Mouse (Mus musculus) inflammation-experienced regulatory T-cells, adult 6 months (primary cell): Measurements from ENCODE around the gene Ctsl. TPM values are rescaled to one million over a fixed set of nuclear protein-coding genes. Genes with fewer than 3 reads are reported as not detected.
A peak's percentile ranks its signal among the peaks of the same experiment; 100 is the strongest.

Experiments used
- ATAC-seq: one replicate; pipeline ENCODE4 v1.8.0; 2017
- polyA plus RNA-seq, 3 experiments: library from polyadenylated mRNA; unstranded; fragments of 100-300 nt; shearing (Covaris generic); gene quantifications; one replicate each; pipeline ENCODE4 v1.2.1; 2017

The Ctsl gene
- polyA plus RNA-seq = 10 to 100 TPM in 1 of 3 experiments, 1 to 10 TPM in 2; 2.3 to 10.7 (median 5.8) TPM

DNA sequence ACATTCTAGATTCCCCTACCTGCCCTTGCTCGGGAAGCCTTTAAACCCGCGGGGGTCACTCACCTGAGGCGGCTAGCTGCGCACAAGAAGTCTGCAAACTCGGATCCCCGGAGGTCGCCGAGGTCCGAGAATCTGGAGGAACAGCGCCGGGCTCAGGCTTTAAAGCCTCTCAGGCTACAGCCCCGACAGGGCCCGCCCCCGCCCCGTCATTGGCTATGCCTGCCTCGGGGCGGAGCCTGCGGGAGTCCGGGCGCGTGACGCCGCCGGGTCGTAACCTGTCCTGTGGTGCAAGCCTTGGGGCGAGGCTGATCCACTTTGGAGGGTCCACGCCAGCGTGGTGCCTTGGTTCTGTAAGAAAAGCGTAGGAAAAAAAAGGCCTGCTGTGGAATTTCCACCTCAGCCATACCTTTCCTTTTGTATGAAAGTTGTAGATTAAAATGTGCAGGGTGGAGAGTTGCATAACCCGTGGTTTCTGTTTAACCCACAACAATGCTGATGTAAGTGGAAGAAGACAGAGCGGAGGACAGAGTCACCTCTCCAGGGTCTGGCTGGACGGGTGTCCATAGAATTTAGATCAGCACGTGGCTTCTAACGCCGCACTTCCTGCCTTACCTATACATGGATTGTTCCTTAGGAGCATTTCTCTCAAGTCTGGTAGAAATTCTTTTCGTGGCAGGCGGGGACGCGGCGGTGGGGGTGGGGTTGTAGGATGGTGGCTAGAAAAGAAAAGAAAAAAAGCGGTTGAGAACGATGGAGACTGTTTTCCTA lies at the start of gene Ctsl:
Gene Ctsl (minus strand): TSS at position 718 of the 768 bp plus-strand sequence.
- ATAC-seq = peak; percentile 95

DNA sequence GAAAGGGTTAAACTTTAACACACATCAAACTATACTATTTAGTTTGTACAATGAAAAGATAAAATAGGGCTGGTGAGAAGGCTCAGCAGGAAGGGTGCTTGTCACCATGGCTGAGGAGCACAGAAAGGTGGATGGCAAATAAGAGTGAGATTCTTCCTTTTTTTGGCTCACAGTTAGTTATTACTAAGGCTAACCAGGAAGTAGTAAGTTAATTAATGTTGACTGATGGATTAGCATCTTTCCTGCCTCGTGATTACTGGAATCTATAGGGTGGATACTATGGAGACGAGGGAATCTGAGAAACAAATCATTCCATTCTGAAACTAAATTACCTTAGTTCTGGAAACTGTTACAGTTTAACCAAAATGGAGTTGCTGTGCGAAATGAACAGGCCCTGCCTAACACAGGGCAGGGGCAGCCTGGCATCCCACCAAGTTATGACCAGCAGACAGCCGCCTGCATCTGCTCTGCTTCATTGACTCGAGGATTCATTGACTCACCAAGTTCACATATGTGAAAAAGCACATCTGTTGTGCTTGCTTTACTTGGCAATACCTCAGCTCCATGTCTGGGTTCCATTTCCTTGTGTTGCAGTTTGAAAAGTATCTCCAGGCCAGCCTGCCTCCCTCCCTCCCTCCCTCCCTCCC lies 46.4 kb upstream of the Ctsl start:
- ATAC-seq = no peak

GRCm38 (mm10) chr13:64415659-64416058 lies 45.0 kb upstream of the Ctsl start:
- ATAC-seq = no peak

DNA sequence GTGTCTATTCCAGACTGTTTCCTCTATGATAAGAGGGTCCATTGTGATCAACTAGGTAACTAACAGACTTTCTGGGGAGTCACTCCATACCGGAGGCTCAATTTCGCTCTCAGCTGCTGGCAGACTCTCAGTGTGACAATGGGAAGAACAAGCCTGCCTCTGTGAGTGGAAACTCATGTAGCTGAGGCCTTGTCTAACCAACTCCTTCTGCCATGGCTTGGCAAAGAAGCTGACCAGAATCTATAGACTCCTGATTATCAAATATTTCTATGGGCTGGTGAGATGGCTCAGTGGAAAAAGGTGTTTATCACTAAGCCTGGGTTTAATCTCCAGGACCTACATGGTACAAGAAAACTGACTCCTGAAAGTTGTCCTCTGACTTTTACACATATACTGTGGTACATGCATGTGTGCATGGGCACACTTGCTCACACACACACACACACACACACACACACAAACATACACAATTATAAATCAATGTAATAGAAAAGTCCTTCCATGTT lies 42.1 kb upstream of the Ctsl start:
- ATAC-seq = no peak

DNA sequence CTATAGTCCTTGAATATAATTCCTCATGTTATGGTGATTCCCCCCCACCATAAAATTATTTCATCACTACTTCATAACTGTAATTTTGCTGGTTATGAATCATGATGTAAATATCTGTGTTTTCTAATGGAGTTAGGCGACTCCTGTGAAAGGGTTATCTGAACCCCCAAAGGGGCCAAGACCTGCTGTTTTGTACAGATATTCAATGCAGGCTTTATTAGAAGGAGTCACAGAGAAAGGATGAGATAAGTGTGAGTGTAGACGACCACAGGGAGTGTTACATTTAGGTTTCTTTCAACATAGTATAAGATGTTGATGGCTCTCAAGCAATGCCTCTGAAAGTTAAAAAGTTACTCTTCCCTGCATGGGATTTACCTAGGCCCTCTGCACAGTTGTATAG lies 40.6 kb upstream of the Ctsl start:
- ATAC-seq = no peak

GRCm38 (mm10) chr13:64410604-64411003 lies 39.9 kb upstream of the Ctsl start:
- ATAC-seq = no peak

GRCm38 (mm10) chr13:64407992-64408391 lies 37.3 kb upstream of the Ctsl start:
- ATAC-seq = no peak

GRCm38 (mm10) chr13:64405550-64405949 lies 34.9 kb upstream of the Ctsl start:
- no peak for ATAC-seq

GRCm38 (mm10) chr13:64403519-64403918 lies 32.8 kb upstream of the Ctsl start:
- no peak for ATAC-seq

DNA sequence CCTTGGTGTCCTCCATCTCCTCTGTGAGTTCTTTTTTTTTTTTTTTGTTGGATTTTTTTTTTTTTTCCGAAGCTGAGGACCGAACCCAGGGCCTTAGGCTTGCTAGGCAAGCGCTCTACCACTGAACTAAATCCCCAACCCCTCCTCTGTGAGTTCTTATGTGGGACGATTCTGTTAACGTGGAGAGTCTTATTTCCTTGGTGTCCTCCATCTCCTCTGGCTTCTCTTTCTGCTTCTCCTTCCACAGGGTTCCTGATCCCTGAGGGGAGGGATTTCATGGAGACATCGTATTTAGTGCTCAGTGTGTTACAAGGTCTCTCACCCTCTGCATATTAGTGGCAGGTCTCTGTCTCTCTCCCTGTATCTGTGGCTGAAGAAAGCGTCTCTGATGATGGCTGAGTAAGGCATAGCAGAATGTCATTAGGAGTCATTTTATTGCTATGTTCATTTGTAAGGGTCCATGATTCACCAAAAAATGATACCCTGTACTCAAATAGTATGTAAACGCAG lies 32.3 kb upstream of the Ctsl start:
- no peak for ATAC-seq

- ATAC-seq = no peak
These were observed 31.8 kb upstream of the Ctsl start for GRCm38 (mm10) chr13:64402504-64402949.

GRCm38 (mm10) chr13:64402006-64402405 lies 31.3 kb upstream of the Ctsl start:
- ATAC-seq = no peak

DNA sequence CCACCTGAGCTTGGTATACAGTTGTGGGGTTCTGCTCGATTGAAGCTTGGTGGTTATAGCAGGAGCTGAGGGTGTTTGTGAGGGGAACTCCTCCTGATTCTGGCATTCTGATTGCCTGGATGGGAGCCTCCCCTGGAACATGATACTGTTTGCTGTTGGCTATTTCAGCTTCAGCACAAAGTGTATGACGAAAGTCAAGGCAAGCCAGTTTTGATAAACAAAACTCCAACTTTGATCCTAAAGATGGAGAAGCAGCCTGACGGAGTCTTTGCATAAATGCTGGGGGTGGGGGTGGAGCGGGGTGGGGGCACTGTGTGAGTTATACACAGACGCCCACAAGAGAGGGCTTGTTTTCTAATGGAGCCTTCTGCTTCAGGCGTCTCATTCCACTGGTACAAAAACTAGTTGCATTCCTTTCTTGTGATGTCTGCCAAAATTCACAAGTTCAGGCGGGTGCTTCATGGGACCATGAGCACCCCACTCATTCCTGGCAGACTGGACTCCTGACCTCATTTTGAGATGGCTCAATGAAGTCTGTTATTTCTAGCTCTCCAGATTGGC lies 30.2 kb upstream of the Ctsl start:
- no peak for ATAC-seq

DNA sequence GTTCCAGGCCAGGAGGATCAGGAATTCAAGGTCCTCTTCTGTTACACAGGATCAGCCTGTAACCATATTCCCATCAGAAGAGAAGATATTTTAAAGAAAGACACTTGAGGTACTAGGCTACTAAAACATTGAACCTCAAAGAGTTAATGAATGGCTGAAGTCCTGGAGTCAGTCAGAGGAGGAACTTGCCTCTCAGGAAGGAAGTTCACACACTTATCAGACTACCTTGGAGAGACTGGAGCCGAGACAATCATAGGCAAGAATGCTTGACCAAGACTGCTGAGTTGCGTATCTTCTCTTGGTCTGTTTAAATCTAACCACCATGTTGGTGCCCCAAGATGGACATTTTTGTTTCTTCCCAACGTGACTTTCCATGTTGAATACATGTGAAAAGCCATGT lies 29.2 kb upstream of the Ctsl start:
- no peak for ATAC-seq

GRCm38 (mm10) chr13:64398065-64398464 lies 27.4 kb upstream of the Ctsl start:
- ATAC-seq = no peak

GRCm38 (mm10) chr13:64396979-64397378 lies 26.3 kb upstream of the Ctsl start:
- ATAC-seq = no peak

- ATAC-seq = no peak
These were observed 17.7 kb upstream of the Ctsl start for GRCm38 (mm10) chr13:64388415-64388814.

GRCm38 (mm10) chr13:64386048-64386447 lies 15.4 kb upstream of the Ctsl start:
- ATAC-seq = no peak

GRCm38 (mm10) chr13:64384937-64385336 lies 14.2 kb upstream of the Ctsl start:
- no peak for ATAC-seq

- no peak for ATAC-seq
These were observed 9.6 kb upstream of the Ctsl start for GRCm38 (mm10) chr13:64380251-64380650.

- ATAC-seq = no peak
These were observed 7.9 kb upstream of the Ctsl start for GRCm38 (mm10) chr13:64378601-64379000.

- ATAC-seq = no peak
These were observed 5.8 kb upstream of the Ctsl start for GRCm38 (mm10) chr13:64376472-64376871.

GRCm38 (mm10) chr13:64375160-64375559 lies 4.5 kb upstream of the Ctsl start:
- ATAC-seq = no peak
